Mouse (Mus musculus) kidney, adult 2 months (tissue): ENCODE data around the gene Slmap. TPM values are rescaled to one million over a fixed set of nuclear protein-coding genes. Genes with fewer than 3 reads are reported as not detected.
"Not testable (repeated sequence)": the region's sequence is repeated elsewhere in the genome, so short reads cannot be mapped to it uniquely, and the experiment has no call there.

Experiments
- DNase-seq: peaks from one replicate; pipeline ENCODE4 v3.0.0; 2021
- H3K27ac ChIP-seq: fragments of 200-500 bp; 2 replicates; pipeline ENCODE4 v1.5.1; 2012; ENCODE audit warnings: low read depth, low read length, control low read depth, inconsistent platforms; ENCODE audit not compliant: insufficient read depth
- H3K27me3 ChIP-seq: fragments of 200-500 bp; replicated peaks from 2 replicates; pipeline ENCODE4 v1.6.1; 2012; ENCODE audit warnings: mild to moderate bottlenecking, moderate library complexity, low read length, inconsistent platforms; ENCODE audit not compliant: control insufficient read depth, insufficient read depth
- H3K36me3 ChIP-seq: fragments of 200-500 bp; 2 replicates; pipeline ENCODE4 v1.6.1; 2012; ENCODE audit warnings: mild to moderate bottlenecking, moderate library complexity, low read length, inconsistent platforms; ENCODE audit not compliant: control insufficient read depth, insufficient read depth
- H3K4me1 ChIP-seq: fragments of 200-500 bp; 2 replicates; pipeline ENCODE4 v1.6.1; 2011; ENCODE audit warnings: low read length; ENCODE audit not compliant: control insufficient read depth, insufficient read depth
- H3K4me3 ChIP-seq: fragments of 200-500 bp; 2 replicates; pipeline ENCODE4 v1.5.1; 2011; ENCODE audit warnings: mild to moderate bottlenecking, low read depth, low read length, control low read depth; ENCODE audit not compliant: insufficient read depth
- CTCF ChIP-seq: fragments of 200-500 bp; conservative IDR thresholded peaks from 2 replicates; pipeline ENCODE4 v1.5.1; 2011; ENCODE audit warnings: low read depth, mild to moderate bottlenecking, control low read depth, low read length, moderate library complexity, mixed read lengths; ENCODE audit not compliant: insufficient read depth, insufficient read length
- POLR2A ChIP-seq: fragments of 200-500 bp; IDR thresholded peaks from one replicate; pipeline ENCODE4 v1.6.1; 2011; ENCODE audit warnings: low read depth, low read length, control low read depth
- WGBS: fragments of 180-500 bp; shearing (Covaris S2); methylation state at CpG from one replicate; pipeline ENCODE4 v1.1.7; 2018; 5-methylcytosine and 5-hydroxymethylcytosine counted together
- polyA plus RNA-seq: library from polyadenylated mRNA; depleted of rRNA; stranded (reverse); fragments of >200 nt; gene quantifications from 2 replicates; pipeline ENCODE4 v1.2.3, GENCODE M21; 2012; rRNA removed

The Slmap gene
- polyA plus RNA-seq, 1 experiment = 19.3 TPM

DNA sequence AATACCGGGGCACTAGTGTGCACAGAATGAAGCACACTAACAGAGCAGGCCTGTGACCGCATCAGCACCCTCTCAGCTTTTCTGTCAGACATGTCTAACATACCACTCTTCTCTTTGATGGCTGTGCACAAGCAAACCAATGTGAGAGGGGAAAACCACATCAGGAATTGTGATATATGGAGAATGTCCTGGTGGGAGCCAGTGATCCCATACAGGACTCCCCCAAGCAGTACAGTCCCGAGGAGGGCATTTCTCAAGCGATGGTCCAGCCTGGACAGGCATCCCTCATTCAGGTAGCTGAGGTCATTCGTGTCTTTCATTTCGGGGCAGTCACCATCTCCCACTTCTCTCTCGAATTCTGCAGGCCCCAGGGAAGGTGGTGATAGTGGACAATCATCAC is 128.0 kb downstream of the Slmap start:
- TF ChIP-seq POLR2A (no peak), CTCF (no peak)
- H3K36me3 ChIP-seq = no peaks in the 10 kb centered on the region
- DNase-seq = no peak
- H3K4me1 ChIP-seq = no peaks in the 10 kb centered on the region
- 92% methylated on average over 7 of the region's 7 CpGs for WGBS
- no peak overlapping the region for H3K4me3 ChIP-seq
- no peaks in the 10 kb centered on the region for H3K27me3 ChIP-seq
- H3K27ac ChIP-seq = no peak overlapping the region

DNA sequence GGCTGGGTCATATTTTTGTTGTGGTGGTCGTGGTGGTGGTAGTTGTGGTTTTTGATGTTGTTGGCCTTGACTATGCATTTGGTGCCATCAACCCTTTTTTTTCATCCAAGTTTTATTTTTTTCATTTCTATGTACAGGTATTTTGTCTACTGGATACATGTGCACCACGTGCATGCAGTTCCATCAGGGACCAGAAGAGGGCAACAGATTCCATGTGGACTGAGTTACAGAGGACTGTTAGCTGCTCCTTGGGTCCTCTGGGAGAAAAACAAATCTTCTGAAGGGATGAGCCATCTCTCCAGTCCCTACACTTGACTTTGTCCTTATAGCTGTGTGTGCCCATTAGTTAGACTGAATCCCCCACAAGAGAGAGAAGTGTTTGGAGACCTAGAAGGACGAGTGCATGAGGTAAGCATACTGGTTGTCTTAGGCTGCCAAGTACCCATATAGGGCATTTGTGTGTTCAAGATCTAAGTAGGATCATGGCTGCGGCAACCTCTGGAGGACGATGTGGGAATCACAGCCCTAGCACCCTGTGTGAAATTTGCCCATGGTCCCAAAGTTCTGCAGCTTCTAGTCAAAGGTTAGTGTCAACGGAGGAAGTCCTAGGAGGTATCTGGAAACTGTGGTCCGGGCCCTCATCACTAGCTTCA is 136.1 kb downstream of the Slmap start:
- no peaks in the 10 kb centered on the region for H3K27me3 ChIP-seq

DNA sequence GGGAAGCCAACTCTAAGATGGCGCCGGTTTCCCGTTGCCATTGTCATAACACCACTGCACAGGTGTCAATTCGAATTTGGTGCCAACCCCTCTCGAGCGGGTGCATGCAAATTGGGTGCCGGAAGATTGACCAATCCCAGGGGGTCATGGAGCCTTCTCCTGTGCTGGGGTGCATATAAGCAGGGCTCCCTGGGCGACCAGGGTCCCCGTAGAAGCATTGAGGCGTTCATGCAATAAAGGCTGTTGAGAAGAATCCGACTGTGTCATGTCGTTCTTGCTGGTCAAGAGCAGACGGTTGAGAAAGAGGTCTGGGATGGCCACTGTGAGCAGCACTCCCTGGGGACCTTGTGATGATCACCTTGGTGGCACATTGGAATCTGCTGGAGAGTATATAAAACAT is 142.9 kb downstream of the Slmap start:
- WGBS = 91% methylated on average over 13 of the region's 13 CpGs
- TF ChIP-seq POLR2A (no peak), CTCF (no peak)

More for the DNA sequence above, 136.1 kb downstream of the Slmap start:
- Histone ChIP-seq H3K27ac (no peak overlapping the region), H3K4me1 (no peaks in the 10 kb centered on the region), H3K36me3 (no peaks in the 10 kb centered on the region; the same call in 1 of the 2 replicates), H3K4me3 (no peak overlapping the region)
- WGBS = 98% methylated on average over 7 of the region's 7 CpGs
- no peak for DNase-seq
- TF ChIP-seq CTCF (no peak), POLR2A (no peak)

DNA sequence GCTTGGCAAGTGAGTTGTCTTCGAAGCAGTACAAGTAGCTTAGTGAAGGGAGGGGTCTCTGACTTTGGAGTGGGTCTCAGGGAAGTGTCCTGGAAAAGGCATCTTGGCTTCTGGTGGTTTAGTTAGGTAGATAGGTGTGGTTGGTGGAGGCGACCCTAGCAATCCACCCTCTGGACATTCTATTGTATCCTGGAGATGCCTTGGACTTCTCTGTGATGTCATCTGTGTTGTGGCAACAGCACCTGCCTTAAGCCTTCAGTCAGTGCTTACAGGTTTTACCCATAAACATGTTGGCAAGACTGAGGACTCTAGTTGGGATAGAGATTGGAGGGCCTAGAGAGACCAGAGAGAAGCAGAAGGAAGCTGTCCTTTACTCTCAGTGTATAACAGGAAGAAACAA is 145.8 kb downstream of the Slmap start:
- H3K27me3 ChIP-seq, H3K4me3 ChIP-seq, H3K27ac ChIP-seq, H3K36me3 ChIP-seq, H3K4me1 ChIP-seq, DNase-seq: not testable (repeated sequence)
- 93% methylated on average over 2 of the region's 2 CpGs for WGBS

More for the DNA sequence above, 142.9 kb downstream of the Slmap start:
- Histone ChIP-seq H3K36me3 (no peaks in the 10 kb centered on the region), H3K27me3 (no peaks in the 10 kb centered on the region), H3K4me3 (no peak overlapping the region), H3K27ac (no peak overlapping the region), H3K4me1 (no peaks in the 10 kb centered on the region)
- no peak for DNase-seq

DNA sequence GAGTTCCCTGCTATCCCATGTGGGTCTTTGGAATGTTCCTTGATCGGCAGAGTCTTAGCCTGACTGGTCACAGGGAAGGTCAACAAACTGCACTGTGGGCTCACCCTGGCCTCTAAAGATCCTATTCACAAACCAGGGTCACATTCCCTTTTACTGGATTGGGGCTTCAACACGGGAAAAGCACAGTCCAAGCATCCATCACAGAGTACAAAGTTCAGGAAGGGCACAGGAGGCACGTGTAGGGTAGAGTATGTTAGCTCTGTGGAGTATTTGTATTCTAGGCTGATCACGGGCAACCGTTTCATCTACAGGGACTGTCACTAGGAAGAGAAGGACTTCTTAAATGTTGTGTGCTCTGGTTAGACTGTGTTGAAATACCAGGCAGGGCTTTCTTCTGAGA is 147.7 kb downstream of the Slmap start:
- H3K36me3 ChIP-seq, H3K27me3 ChIP-seq, H3K4me1 ChIP-seq, H3K4me3 ChIP-seq, H3K27ac ChIP-seq: not testable (repeated sequence)
- peak; percentile 35 for DNase-seq
- 39% methylated on average over 5 of the region's 5 CpGs for WGBS

DNA sequence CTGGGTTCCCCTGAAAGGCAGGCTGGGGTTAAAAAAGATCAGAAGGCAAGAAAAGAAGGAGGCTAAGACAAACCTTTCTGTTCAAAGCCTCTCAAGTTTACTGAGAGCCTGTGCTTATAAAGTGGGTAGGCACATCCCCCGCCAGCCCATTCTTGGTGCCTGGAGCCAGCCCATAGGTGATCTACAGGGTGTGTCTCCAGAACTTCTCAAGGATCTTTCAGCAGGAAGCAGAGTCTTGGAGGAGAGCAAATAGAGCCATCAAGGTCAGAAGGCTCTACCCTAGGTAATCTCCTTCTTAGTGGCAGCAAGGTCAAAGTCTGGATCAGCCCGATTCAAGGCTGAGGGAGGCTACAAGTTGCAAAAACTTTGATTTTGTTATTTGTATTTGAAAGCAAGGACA is 149.1 kb downstream of the Slmap start:
- 94% methylated on average over 2 of the region's 2 CpGs for WGBS
- DNase-seq = not testable (repeated sequence)

DNA sequence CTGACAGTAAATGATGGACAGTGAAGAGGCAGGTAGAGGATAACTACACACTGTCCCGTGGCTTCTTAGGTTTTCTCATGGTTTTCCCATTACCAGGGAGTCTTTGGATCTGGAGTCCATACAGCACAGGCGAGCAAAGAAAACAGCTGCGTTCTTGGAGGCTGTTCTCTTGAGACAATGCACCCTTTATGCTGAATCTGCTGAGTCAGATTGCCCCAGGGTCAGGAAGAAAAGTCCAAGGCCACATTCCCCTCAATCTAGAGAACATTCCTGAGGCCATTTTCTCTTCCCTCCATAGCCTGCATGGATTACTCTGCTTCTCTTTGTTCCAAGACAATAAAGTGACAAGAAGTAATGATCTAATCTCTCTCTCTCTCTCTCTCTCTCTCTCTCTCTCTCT is 155.7 kb downstream of the Slmap start:
- H3K4me1 ChIP-seq = no peaks in the 10 kb centered on the region
- no peak for DNase-seq
- H3K4me3 ChIP-seq = no peak overlapping the region
- WGBS = 61% methylated on average over 3 of the region's 3 CpGs
- H3K36me3 ChIP-seq = no peaks in the 10 kb centered on the region
- no peak overlapping the region for H3K27ac ChIP-seq
- TF ChIP-seq POLR2A (no peak), CTCF (no peak)
- H3K27me3 ChIP-seq = no peaks in the 10 kb centered on the region

More for the DNA sequence above, 149.1 kb downstream of the Slmap start:
- H3K27me3 ChIP-seq, H3K4me3 ChIP-seq, H3K27ac ChIP-seq, H3K36me3 ChIP-seq, H3K4me1 ChIP-seq: not testable (repeated sequence)

DNA sequence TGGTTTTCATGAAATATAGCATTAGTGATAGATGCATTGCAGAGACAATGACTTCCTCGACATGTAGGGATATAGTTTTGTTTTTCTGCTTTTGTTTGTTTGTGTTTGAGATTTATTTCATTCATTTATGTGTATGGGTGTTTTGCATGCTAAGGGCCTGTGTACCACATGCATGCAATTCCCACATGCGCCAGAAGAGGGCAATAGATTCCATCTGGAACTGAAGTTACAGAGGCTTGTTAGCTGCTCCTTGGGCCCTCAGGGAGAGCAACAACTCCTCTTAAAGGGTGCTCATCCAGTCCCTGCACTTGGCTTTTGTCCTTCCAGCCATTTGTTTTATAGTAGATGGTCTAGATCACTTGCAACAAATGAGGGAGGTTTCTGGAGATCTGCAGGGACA is 158.1 kb downstream of the Slmap start:
- Histone ChIP-seq H3K4me3 (no peak overlapping the region), H3K4me1 (no peaks in the 10 kb centered on the region), H3K27me3 (no peaks in the 10 kb centered on the region), H3K27ac (no peak overlapping the region), H3K36me3 (no peaks in the 10 kb centered on the region)
- no peak for TF ChIP-seq POLR2A
- peak; percentile 78 for TF ChIP-seq CTCF
- DNase-seq = peak; percentile 63
- WGBS = 3% methylated on average over 2 of the region's 2 CpGs

Other genes starting within 250 kb of the Slmap start
- 11.5 and 12.0 TPM in 2 replicates for gene Dennd6a, start 38.9 kb upstream of the Slmap start, polyA plus RNA-seq
- 96.1 and 120 TPM in 2 replicates for gene Arf4, start 103.1 kb upstream of the Slmap start, polyA plus RNA-seq
- gene Pde12, start 135.0 kb upstream of the Slmap start, polyA plus RNA-seq = 3.9 and 4.8 TPM in 2 replicates
- gene Dnah12, start 158.3 kb upstream of the Slmap start, polyA plus RNA-seq = 0.10 and 0.19 TPM in 2 replicates